Mouse (Mus musculus): ENCODE results near the gene Cstad. TPM values are rescaled to one million over a fixed set of nuclear protein-coding genes. Genes with fewer than 3 reads are reported as not detected.

Cstad gene
- polyA plus RNA-seq, 1 experiment from 2014 or later, result 1.2 TPM

DNA sequence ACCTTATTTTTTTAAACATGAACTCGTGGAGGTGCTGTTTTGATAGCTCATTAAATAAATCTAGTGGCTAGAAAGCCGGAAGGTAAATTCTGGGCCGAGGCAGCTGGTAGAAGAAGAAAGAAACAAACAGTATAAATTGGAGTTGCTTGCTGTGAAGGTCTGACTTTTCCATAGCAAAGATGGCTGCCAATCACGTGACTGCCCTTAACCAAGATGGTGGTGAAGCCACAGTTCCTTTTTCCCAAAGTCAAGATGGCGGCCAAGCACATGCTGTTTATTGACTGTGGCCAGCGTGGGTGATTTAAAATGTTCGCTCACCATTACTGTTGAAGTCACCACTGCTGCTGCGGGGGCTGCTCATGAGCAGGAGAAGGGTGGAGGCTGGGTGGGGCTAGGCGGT is 17.8 kb upstream of the Cstad start:
- no peak for DNase-seq (ENCODE audit: low spot score)
- Histone ChIP-seq H3K36me3 (no peaks in the 10 kb centered on the region), H3K9me3 (peaks cover 2% of the 10 kb centered on the region; the same call in 1 of the 2 replicates), H3K27me3 (ENCODE audit: insufficient read depth, poor library complexity, severe bottlenecking) (no peaks in the 10 kb centered on the region), H3K27ac (no peak overlapping the region), H3K4me3 (no peak overlapping the region), H3K4me1 (no peaks in the 10 kb centered on the region)
- 87% methylated on average over 9 of the region's 9 CpGs for WGBS

- 58% methylated on average over 2 of the region's 2 CpGs for WGBS
- Histone ChIP-seq H3K27me3 (ENCODE audit: insufficient read depth, poor library complexity, severe bottlenecking) (no peaks in the 10 kb centered on the region), H3K9me3 (peaks cover 2% of the 10 kb centered on the region; the same call in 1 of the 2 replicates), H3K4me1 (no peaks in the 10 kb centered on the region), H3K36me3 (no peaks in the 10 kb centered on the region), H3K4me3 (no peak overlapping the region), H3K27ac (no peak overlapping the region)
- DNase-seq (ENCODE audit: low spot score), result no peak
Observed at GRCm38 (mm10) chr2:30578006-30578405, 16.8 kb upstream of the Cstad start.

GRCm38 (mm10) chr2:30587161-30587560 is 7.7 kb upstream of the Cstad start:
- DNase-seq (ENCODE audit: low spot score), result no peak

DNA sequence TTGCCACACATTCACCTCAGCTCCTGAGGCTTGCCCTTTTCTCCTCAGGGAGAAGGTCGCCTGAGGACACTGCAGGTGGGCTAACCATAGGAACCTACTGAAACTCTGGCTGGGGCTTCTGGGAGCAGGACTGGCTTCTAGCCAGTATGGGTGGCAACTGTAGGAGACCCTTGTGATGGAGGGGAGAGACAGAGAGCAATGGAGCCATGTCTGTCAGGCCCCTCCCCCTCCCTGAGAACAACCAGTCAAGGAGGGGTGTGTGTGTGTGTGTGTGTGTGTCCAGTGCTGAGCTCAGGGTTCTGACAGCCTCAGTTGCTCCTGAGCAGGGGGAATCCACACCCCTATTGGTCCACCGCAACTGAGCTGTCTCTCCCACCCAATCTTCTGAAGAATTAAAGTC is 7.2 kb upstream of the Cstad start:
- Histone ChIP-seq H3K4me3 (no peak overlapping the region), H3K4me1 (peaks cover 49% of the 10 kb centered on the region), H3K9me3 (no peaks in the 10 kb centered on the region), H3K27me3 (ENCODE audit: insufficient read depth, poor library complexity, severe bottlenecking) (no peaks in the 10 kb centered on the region; the same call in 1 of the 2 replicates), H3K27ac (no peak overlapping the region), H3K36me3 (no peaks in the 10 kb centered on the region)
- DNase-seq (ENCODE audit: low spot score), result no peak
- WGBS, result 79% methylated on average over 2 of the region's 2 CpGs

More at GRCm38 (mm10) chr2:30587161-30587560, 7.7 kb upstream of the Cstad start:
- peak overlapping the region; percentile 36 for H3K27ac ChIP-seq
- no peak overlapping the region for H3K4me3 ChIP-seq
- peaks cover 44% of the 10 kb centered on the region for H3K4me1 ChIP-seq
- 37% methylated on average over 8 of the region's 8 CpGs for WGBS
- no peaks in the 10 kb centered on the region for H3K36me3 ChIP-seq
- no peaks in the 10 kb centered on the region for H3K9me3 ChIP-seq
- H3K27me3 ChIP-seq (ENCODE audit: insufficient read depth, poor library complexity, severe bottlenecking), result no peaks in the 10 kb centered on the region; the same call in 1 of the 2 replicates

- no peak for DNase-seq (ENCODE audit: low spot score)
- Histone ChIP-seq H3K27me3 (ENCODE audit: insufficient read depth, poor library complexity, severe bottlenecking) (no peaks in the 10 kb centered on the region; the same call in 1 of the 2 replicates), H3K36me3 (no peaks in the 10 kb centered on the region), H3K4me1 (peaks cover 62% of the 10 kb centered on the region), H3K4me3 (no peak overlapping the region), H3K9me3 (no peaks in the 10 kb centered on the region), H3K27ac (peak overlapping the region; percentile 45)
- WGBS, result 77% methylated on average over 4 of the region's 4 CpGs
Observed at GRCm38 (mm10) chr2:30588985-30589511, 5.8 kb upstream of the Cstad start.

GRCm38 (mm10) chr2:30589781-30590180 is 5.1 kb upstream of the Cstad start:
- Histone ChIP-seq H3K27me3 (ENCODE audit: insufficient read depth, poor library complexity, severe bottlenecking) (no peaks in the 10 kb centered on the region; the same call in 1 of the 2 replicates), H3K4me1 (peaks cover 67% of the 10 kb centered on the region), H3K9me3 (no peaks in the 10 kb centered on the region), H3K4me3 (no peak overlapping the region), H3K27ac (peak overlapping the region; percentile 45; the same call in 1 of the 2 replicates), H3K36me3 (no peaks in the 10 kb centered on the region)
- no peak for DNase-seq (ENCODE audit: low spot score)
- WGBS, result 76% methylated on average over 4 of the region's 4 CpGs

DNA sequence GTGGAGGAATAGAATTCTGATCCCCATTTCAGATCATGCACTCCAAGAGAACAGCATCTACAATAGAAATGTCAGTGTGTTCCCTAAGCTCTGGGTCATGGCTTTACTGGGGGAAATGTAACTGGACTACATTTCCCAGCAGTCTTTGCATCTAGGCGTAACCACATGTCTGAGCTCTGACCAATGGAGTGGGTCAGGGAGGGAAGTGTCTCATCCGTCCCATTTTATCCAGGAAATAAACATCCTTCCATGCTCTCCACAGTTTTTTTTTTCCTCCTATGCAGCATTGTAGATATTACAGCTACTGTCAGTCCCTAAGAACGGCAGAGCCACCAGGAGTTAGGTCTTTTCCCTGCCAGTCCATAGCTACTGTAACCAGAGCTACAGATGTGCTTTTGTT is 3.9 kb upstream of the Cstad start:
- Histone ChIP-seq H3K27ac (peak overlapping the region; percentile 77; the same call in 1 of the 2 replicates), H3K9me3 (no peaks in the 10 kb centered on the region), H3K27me3 (ENCODE audit: insufficient read depth, poor library complexity, severe bottlenecking) (no peaks in the 10 kb centered on the region), H3K4me1 (peaks cover 70% of the 10 kb centered on the region), H3K36me3 (no peaks in the 10 kb centered on the region), H3K4me3 (peak overlapping the region; percentile 36; the same call in 1 of the 2 replicates)
- no peak for DNase-seq (ENCODE audit: low spot score)
- 4% methylated on average over 3 of the region's 3 CpGs for WGBS

DNA sequence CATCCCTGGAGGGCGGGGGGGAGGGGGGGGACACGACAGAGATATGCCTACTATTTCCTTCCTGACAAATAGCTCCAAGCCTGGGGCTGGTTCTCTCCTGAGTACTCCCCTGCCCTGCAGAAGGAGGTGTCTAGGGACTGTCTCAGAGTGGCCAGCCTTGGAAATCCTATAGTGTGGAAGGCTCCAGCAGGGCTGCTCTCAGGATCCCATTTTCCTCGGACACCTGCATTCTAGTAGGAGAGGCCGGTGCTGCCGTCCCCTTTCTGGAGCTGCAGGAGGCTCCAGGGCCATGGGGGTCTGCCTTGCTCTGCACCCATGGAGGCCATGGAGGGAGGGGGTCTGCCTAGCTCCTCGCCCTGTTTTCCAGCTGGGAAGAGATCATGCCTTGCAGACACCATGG is 2.4 kb upstream of the Cstad start:
- DNase-seq (ENCODE audit: low spot score), result no peak
- no peak overlapping the region for H3K4me3 ChIP-seq
- H3K27ac ChIP-seq, result peak overlapping the region; percentile 93; the same call in 1 of the 2 replicates
- peaks cover 63% of the 10 kb centered on the region for H3K4me1 ChIP-seq
- H3K9me3 ChIP-seq, result no peaks in the 10 kb centered on the region
- H3K36me3 ChIP-seq, result no peaks in the 10 kb centered on the region
- no peaks in the 10 kb centered on the region for H3K27me3 ChIP-seq (ENCODE audit: insufficient read depth, poor library complexity, severe bottlenecking)
- 64% methylated on average over 6 of the region's 6 CpGs for WGBS

GRCm38 (mm10) chr2:30592951-30593350 is 1.9 kb upstream of the Cstad start:
- no peaks in the 10 kb centered on the region for H3K9me3 ChIP-seq
- no peak for DNase-seq (ENCODE audit: low spot score)
- peak overlapping the region; percentile 93 for H3K27ac ChIP-seq
- 83% methylated on average over 6 of the region's 6 CpGs for WGBS
- no peaks in the 10 kb centered on the region for H3K36me3 ChIP-seq
- H3K4me1 ChIP-seq, result peaks cover 58% of the 10 kb centered on the region
- no peaks in the 10 kb centered on the region for H3K27me3 ChIP-seq (ENCODE audit: insufficient read depth, poor library complexity, severe bottlenecking)
- H3K4me3 ChIP-seq, result no peak overlapping the region

GRCm38 (mm10) chr2:30593636-30594310 is 1.1 kb upstream of the Cstad start:
- Histone ChIP-seq H3K36me3 (no peaks in the 10 kb centered on the region), H3K4me1 (peaks cover 52% of the 10 kb centered on the region), H3K9me3 (no peaks in the 10 kb centered on the region), H3K27ac (peak overlapping the region; percentile 93), H3K4me3 (peak overlapping the region; percentile 65), H3K27me3 (ENCODE audit: insufficient read depth, poor library complexity, severe bottlenecking) (no peaks in the 10 kb centered on the region)
- 77% methylated on average over 13 of the region's 13 CpGs for WGBS
- no peak for DNase-seq (ENCODE audit: low spot score)

DNA sequence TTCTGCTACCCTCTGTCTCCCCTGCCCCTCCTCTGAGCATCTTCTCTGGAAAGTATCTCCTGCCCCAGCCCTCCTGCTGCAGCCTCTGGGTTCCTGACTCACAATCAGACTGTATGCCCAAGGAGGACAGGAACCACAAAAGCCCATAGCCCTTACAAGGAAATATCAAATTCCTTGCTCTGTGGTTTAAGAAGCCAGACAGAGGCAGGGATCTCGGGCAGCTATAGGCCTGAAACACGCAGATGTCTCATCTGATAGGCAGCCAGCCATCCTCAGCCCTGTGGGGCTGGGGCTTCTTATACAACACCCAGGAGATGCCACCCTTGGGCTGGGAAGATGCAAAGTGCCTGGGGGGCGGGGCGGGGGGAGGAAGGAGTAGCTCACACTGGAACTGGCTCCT is 956 bp downstream of the Cstad start:
- Histone ChIP-seq H3K4me3 (peak overlapping the region; percentile 65), H3K27me3 (ENCODE audit: insufficient read depth, poor library complexity, severe bottlenecking) (no peaks in the 10 kb centered on the region), H3K9me3 (no peaks in the 10 kb centered on the region), H3K27ac (peak overlapping the region; percentile 93), H3K36me3 (no peaks in the 10 kb centered on the region), H3K4me1 (peaks cover 56% of the 10 kb centered on the region)
- no peak for DNase-seq (ENCODE audit: low spot score)
- 77% methylated on average over 4 of the region's 4 CpGs for WGBS

DNA sequence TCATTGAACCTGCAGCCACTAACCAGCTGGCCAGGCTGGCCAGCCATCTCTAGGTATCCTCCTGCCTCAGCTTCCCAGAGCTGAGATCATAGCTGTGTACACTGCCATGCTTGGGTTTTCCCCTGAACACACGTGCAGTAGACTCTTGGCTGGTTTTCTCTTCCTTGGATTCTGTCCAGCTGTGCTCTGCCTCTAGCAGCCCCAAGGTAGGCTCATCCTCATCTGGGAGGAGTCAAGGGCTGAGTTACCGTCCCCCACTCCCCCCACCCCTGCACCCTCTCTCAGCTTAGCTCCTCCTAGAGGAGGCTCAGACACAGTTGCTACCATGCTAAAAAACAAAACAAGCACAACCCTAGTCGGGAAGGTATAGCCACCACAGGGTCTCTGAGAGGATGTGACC is 4.8 kb downstream of the Cstad start:
- peaks cover 65% of the 10 kb centered on the region for H3K4me1 ChIP-seq
- no peaks in the 10 kb centered on the region for H3K27me3 ChIP-seq (ENCODE audit: insufficient read depth, poor library complexity, severe bottlenecking)
- WGBS, result 46% methylated on average over 3 of the region's 3 CpGs
- H3K27ac ChIP-seq, result 0 out of 2 replicates have a peak overlapping the region, but pooled peaks have one; percentile 89
- H3K9me3 ChIP-seq, result no peaks in the 10 kb centered on the region
- DNase-seq (ENCODE audit: low spot score), result no peak
- H3K36me3 ChIP-seq, result no peaks in the 10 kb centered on the region
- no peak overlapping the region for H3K4me3 ChIP-seq

- 5% methylated on average over 9 of the region's 9 CpGs for WGBS
- Histone ChIP-seq H3K4me3 (peak overlapping the region; percentile 47), H3K4me1 (peaks cover 68% of the 10 kb centered on the region), H3K9me3 (no peaks in the 10 kb centered on the region), H3K36me3 (no peaks in the 10 kb centered on the region), H3K27ac (peak overlapping the region; percentile 89), H3K27me3 (ENCODE audit: insufficient read depth, poor library complexity, severe bottlenecking) (no peaks in the 10 kb centered on the region)
- no peak for DNase-seq (ENCODE audit: low spot score)
Observed at GRCm38 (mm10) chr2:30600291-30600690, 5.5 kb downstream of the Cstad start.
